Mouse (Mus musculus): Measurements from ENCODE around the gene Uroc1.

DNA sequence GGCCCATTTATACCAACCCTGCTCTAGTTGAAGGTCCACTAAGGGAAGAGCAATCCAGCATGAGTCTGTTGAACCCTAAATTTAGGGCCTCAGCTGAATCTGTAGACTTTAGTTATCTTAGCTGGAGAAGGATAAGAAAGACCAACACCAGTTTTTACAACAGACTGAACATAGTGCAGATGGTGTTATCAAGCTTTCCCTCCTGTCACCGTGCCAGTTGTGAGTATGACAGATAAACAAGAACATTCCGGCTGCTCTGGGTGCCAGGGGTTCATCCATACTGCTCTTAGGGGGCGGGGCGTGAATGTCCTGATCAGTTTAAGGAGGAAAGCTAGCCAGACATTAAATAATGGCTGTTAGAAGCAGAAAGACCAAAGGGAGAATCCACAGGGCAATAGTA, 41.6 kb downstream of the Uroc1 start:
- TF ChIP-seq ELF1 (IDR thresholded peaks at IDR 0.05; ENCODE audit: low read depth, low read length): no peak
- TF ChIP-seq CHD2 (IDR thresholded peaks at IDR 0.05; ENCODE audit: low read length): no peak
